Mouse (Mus musculus): ENCODE data around the gene Setdb2.

DNA sequence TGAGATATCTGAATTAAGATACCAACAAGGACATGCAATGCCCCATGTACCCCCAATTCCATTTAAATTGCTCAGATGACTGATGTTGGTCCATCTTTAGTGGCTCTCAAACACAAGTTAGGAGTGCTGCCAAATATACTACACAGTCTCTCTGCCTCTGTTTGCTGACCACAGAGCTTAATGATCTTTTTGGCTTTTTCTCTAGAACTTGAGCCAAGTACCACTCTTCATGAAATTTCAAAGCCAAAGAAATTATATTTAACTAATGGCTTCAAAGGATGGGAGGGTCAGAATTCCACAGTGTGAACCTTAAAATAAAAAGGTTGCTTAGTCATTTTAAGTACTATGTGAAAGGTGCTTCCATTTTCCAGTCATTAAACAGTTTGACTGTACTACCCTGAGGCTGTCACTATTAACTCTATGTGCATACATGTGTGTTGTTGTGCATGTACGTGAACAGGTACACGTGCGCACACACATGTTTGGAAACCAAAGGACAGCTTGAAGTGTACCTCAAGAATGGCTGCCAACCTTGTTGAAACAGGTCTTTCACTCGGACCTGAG is 44.6 kb upstream of the Setdb2 start:
- TF ChIP-seq CTCF (IDR thresholded peaks at IDR 0.05; ENCODE audit: low read depth) (no peak), EP300 (optimal IDR thresholded peaks at IDR 0.05) (no peak)
